Mouse (Mus musculus) small intestine, adult 2 months (tissue): ENCODE data around the gene Adgra3. TPM values are rescaled to one million over a fixed set of nuclear protein-coding genes. Genes with fewer than 3 reads are reported as not detected.

ENCODE experiments used
- H3K27ac ChIP-seq: fragments of 200-500 bp; 2 replicates; pipeline ENCODE4 v1.5.1; 2012; ENCODE audit warnings: low read depth, low read length, control low read depth, inconsistent platforms; ENCODE audit not compliant: insufficient read depth
- H3K27me3 ChIP-seq: fragments of 200-500 bp; 2 replicates; pipeline ENCODE4 v1.6.1; 2012; ENCODE audit warnings: mild to moderate bottlenecking, moderate library complexity, low read length, inconsistent platforms; ENCODE audit not compliant: control insufficient read depth, insufficient read depth
- H3K36me3 ChIP-seq: fragments of 200-500 bp; 2 replicates; pipeline ENCODE4 v1.6.1; 2012; ENCODE audit warnings: mild to moderate bottlenecking, low read length, control low read depth, inconsistent platforms; ENCODE audit not compliant: control insufficient read depth, insufficient read depth
- H3K4me1 ChIP-seq: fragments of 200-500 bp; 2 replicates; pipeline ENCODE4 v1.6.1; 2012; ENCODE audit warnings: low read length, inconsistent platforms, mixed read lengths; ENCODE audit not compliant: control insufficient read depth, insufficient read depth, insufficient read length
- H3K4me3 ChIP-seq: fragments of 200-500 bp; 2 replicates; pipeline ENCODE4 v1.5.1; 2012; ENCODE audit warnings: low read depth, mild to moderate bottlenecking, control low read depth, inconsistent platforms, low read length, moderate library complexity
- CTCF ChIP-seq: fragments of 200-500 bp; IDR thresholded peaks from 2 replicates; pipeline ENCODE4 v1.5.1; 2012; ENCODE audit warnings: low read depth, mild to moderate bottlenecking, control low read depth, inconsistent platforms, low read length, moderate library complexity, mixed read lengths; ENCODE audit not compliant: insufficient replicate concordance, insufficient read length; ENCODE audit errors: extremely low read depth
- POLR2A ChIP-seq: fragments of 200-500 bp; IDR thresholded peaks from 2 replicates; pipeline ENCODE4 v1.6.1; 2012; ENCODE audit warnings: low read depth, mild to moderate bottlenecking, control low read depth, inconsistent platforms, low read length, moderate library complexity
- WGBS: fragments of 180-500 bp; shearing (Covaris S2); methylation state at CpG from one replicate; pipeline ENCODE4 v1.1.7; 2018; 5-methylcytosine and 5-hydroxymethylcytosine counted together
- polyA plus RNA-seq: library from polyadenylated mRNA; depleted of rRNA; stranded (reverse); fragments of >200 nt; gene quantifications from 2 replicates; pipeline ENCODE4 v1.2.3, GENCODE M21; 2012

The Adgra3 gene
- polyA plus RNA-seq, 1 experiment = 18.2 TPM

DNA sequence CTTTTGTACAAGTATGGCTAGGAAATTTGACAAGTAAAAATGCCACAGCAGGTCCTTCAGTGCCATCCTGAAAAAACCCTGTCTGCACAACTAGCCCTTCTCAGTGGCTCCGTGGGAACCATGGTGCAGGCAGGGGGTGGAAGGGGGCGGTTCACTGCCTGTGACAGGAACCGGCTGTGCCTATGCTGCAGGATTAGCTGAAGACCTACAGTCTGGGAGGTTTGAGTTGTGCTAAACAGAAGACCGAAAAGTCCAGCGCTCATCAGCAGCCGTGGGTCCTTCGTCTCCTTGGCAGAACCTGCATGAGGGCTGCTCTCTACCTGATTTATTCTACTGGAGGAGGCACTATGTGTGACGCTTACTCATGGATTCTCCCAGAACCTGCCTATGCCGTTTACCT lies 59.0 kb downstream of the Adgra3 start:
- no peaks in the 10 kb centered on the region for H3K27me3 ChIP-seq
- H3K27ac ChIP-seq = no peak overlapping the region
- H3K4me1 ChIP-seq = no peaks in the 10 kb centered on the region
- TF ChIP-seq CTCF = no peak
- no peak for TF ChIP-seq POLR2A
- WGBS = 86% methylated on average over 9 of the region's 9 CpGs
- H3K4me3 ChIP-seq = no peak overlapping the region
- H3K36me3 ChIP-seq = peaks cover 5% of the 10 kb centered on the region

DNA sequence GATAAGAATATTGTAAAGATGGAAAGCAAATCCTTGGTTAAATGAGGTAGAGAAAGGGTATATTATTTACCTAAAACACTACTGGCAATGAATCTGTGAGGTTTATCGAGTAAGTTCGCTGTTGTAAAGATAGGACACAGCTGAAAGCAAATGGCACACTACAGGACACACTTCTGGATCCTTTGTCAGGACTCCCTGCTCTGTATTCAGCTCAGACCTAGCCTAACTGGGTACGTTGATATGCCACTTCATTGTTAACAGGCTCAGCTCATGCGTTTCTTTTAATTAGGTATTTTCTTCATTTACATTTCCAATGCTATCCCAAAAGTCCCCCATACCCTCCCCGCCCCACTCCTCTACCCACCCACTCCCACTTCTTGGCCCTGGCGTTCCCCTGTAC lies 61.8 kb downstream of the Adgra3 start:
- Histone ChIP-seq H3K4me3 (no peak overlapping the region), H3K27me3 (no peaks in the 10 kb centered on the region), H3K36me3 (peaks cover 5% of the 10 kb centered on the region), H3K27ac (no peak overlapping the region), H3K4me1 (no peaks in the 10 kb centered on the region)
- TF ChIP-seq CTCF (no peak), POLR2A (no peak)
- whole genome bisulfite sequencing = 88% methylated on average over 6 of the region's 6 CpGs

DNA sequence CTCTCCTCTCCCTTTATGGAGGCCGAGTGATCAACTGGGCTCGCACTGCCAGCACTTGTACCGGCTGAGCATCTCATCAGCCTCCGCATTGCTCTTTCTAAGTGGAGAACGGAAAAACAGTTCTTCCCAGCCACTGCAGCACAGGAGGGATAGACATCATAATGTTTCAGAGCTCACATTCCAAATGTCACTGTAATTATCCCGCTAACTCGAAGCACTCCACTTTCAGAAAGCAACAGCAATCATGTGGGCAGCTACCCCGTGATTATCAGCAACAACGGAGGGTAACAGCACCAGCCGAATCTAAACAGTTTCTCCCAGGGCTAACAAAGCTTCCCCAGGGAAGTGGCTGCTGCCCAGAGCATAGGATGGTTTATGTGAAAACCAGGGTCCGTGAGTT lies 62.3 kb downstream of the Adgra3 start:
- Histone ChIP-seq H3K4me3 (no peak overlapping the region), H3K4me1 (no peaks in the 10 kb centered on the region), H3K27me3 (no peaks in the 10 kb centered on the region), H3K36me3 (peaks cover 5% of the 10 kb centered on the region), H3K27ac (no peak overlapping the region)
- 80% methylated on average over 11 of the region's 11 CpGs for WGBS
- no peak for TF ChIP-seq CTCF
- no peak for TF ChIP-seq POLR2A

DNA sequence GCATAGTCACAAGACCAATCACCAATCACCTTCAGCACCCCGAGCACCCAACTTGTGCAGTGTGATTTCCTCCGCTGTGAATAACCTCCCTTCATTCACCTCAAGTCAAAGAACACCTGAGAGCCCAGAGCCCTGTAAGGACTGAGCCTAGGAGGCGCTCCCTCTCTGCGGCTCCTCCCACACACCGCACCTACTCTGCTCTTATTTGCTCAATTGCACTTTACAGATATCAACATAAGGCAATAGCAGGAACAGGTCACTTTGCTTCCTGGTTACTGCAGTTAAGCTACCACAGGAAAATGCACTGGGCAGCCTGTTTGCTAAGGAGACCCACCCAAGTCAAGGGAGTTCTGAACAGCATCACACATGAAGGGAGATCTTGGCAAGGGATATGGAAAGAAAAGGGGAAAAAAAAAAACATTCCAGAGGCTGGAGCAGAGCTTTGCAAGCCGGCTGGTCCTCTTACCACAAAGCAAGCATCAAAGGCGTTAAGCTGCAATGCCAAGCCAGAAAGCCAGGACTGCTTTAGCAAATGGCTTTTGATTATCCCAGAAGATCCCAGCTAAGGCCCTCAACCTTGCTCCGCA lies 68.0 kb downstream of the Adgra3 start:
- Histone ChIP-seq H3K4me1 (peaks cover 2% of the 10 kb centered on the region; the same call in 1 of the 2 replicates), H3K4me3 (no peak overlapping the region), H3K27me3 (no peaks in the 10 kb centered on the region), H3K36me3 (peaks cover 8% of the 10 kb centered on the region), H3K27ac (no peak overlapping the region)
- WGBS = 34% methylated on average over 8 of the region's 8 CpGs
- TF ChIP-seq CTCF (no peak), POLR2A (no peak)

DNA sequence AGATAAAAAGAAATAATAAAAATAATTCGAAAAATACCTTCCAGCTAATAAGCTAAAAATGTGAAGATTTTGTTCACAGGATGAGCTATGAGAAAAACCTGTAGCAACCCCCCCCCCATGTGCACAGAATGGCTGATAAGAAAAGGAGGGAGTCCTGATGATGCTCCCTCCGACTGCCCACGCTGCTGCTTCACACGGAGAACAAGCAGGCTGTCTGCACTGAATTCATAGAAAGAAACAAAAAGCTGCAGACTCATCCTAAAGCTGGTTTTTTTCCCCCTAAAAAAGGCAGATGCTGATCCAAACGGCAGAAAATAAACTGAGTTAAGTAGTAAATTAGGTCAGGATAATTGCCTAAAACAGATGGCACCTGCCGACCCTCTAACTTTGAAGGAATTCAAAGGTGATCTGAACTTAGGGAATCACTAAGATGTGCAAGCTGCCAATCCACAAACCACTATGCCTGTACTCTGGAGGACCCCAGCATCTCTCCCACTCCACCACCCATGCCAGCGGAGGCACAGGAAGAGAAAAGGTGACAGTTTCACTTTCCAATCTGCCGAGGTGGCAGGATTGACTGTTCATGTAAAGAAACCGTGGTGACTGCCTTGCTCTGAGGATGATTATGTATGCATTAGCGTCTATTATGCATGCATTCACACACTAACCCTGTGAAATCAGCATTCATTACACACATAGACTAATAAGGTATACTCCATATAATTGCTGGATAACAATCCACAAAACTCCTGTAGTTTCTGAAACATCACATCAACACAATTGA lies 70.6 kb downstream of the Adgra3 start:
- WGBS = 74% methylated on average over 10 of the region's 10 CpGs
- Histone ChIP-seq H3K4me3 (no peak overlapping the region), H3K36me3 (peaks cover 8% of the 10 kb centered on the region), H3K27ac (no peak overlapping the region), H3K4me1 (peaks cover 2% of the 10 kb centered on the region; the same call in 1 of the 2 replicates), H3K27me3 (no peaks in the 10 kb centered on the region)
- TF ChIP-seq CTCF (no peak), POLR2A (no peak)

DNA sequence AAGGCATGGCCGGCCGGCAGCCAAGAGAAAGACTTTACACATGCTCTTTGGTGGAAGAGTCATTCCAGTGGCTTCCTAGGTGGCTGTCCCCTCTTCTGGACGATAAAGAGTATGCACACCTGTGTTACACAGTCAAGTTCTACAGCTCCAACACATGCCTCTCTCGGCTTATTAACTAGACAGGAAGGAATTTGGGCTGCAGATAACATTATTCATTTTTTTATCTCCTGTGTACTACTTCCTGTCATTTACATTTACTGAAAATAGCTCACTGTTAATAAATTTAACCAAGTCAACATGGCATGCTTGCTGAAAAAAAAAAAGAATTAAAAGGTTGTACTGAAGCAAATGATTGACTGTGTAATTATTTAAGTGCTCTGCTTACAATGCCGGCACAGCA lies 78.1 kb downstream of the Adgra3 start:
- H3K4me1 ChIP-seq = no peaks in the 10 kb centered on the region
- WGBS = 62% methylated on average over 5 of the region's 5 CpGs
- no peak overlapping the region for H3K4me3 ChIP-seq
- no peaks in the 10 kb centered on the region for H3K27me3 ChIP-seq
- TF ChIP-seq CTCF = no peak
- TF ChIP-seq POLR2A = no peak
- H3K36me3 ChIP-seq = peaks cover 14% of the 10 kb centered on the region
- no peak overlapping the region for H3K27ac ChIP-seq

DNA sequence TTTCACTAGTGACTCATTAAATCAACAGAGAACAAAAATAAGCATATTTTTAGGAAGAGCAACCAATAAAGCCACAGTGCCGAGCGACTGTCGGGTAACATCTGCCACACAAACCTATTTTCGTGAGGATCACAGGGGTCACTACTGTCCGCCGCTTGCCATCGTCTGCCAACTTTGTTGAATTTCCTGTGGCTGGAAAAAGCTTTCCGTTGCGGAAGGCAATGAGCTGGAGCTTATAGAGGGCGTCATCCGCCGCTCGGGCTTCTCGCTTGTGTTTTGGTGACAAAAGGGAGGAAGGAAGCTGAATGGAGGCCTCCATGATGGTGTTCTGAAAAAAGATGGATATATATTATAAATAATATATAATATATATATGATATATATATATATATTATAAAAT lies 79.6 kb downstream of the Adgra3 start:
- no peak for TF ChIP-seq POLR2A
- TF ChIP-seq CTCF = no peak
- 91% methylated on average over 14 of the region's 14 CpGs for WGBS
- H3K4me1 ChIP-seq = no peaks in the 10 kb centered on the region

More for the DNA sequence above, 79.6 kb downstream of the Adgra3 start:
- Histone ChIP-seq H3K36me3 (peaks cover 18% of the 10 kb centered on the region), H3K27me3 (no peaks in the 10 kb centered on the region), H3K4me3 (no peak overlapping the region), H3K27ac (no peak overlapping the region)
